8 mouse cellular contexts compared by ENCODE assay signal in the genomic region with DNA sequence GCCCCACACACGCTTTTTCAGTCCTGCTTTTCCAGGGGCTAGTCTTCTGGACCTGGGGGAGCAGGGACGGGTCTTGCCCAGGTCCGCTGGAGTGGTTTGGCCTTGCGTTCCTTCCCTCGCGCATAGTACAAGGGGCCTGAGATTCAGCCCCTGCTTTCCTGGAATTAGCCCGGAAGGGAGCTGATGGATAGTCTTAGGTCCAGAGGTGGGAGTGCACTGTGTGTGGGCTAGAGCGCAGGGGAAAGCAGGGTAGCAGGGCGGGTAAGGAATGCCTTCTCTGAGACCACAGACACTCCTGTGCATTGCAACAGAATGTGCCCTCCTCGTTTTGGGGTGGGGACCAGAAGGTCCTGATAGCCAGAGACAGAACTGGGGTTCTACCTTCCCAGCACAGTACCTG. TPM values are rescaled to one million over a fixed set of nuclear protein-coding genes. Genes with fewer than 3 reads are reported as not detected.
DNase-seq lines count a peak whose midpoint lies in the region; ATAC-seq and TF ChIP-seq lines count a peak whose summit lies in the region.

No protein-coding gene starts in this region.

- TF ChIP-seq CTCF in cerebellum, adult 2 months (IDR thresholded peaks at IDR 0.05; ENCODE audit: borderline replicate concordance, insufficient read depth, low read depth, low read length): no peak
- no peak for TF ChIP-seq CTCF in lung, postnatal 0 days (IDR thresholded peaks at IDR 0.05)

- WGBS in cerebellum, adult 2 months: 41% methylated on average over 10 of the region's 10 CpGs
- 22% methylated on average over 10 of the region's 10 CpGs for WGBS in lung, postnatal 0 days
- WGBS in limb, embryonic 15.5 days: 44% methylated on average over 10 of the region's 10 CpGs
- 30% methylated on average over 10 of the region's 10 CpGs for WGBS in stomach, embryonic 15.5 days

- H3K27ac ChIP-seq in cerebellum, adult 2 months (ENCODE audit: insufficient read depth, low read length): no peak overlapping the region
- H3K27ac ChIP-seq in lung, postnatal 0 days (ENCODE audit: low read length): no peak overlapping the region; the same call in 1 of the 2 replicates
- peak overlapping the region; percentile 63; the same call in 1 of the 2 replicates for H3K27ac ChIP-seq in limb, embryonic 15.5 days
- no peak overlapping the region; the same call in 1 of the 2 replicates for H3K27ac ChIP-seq in stomach, embryonic 15.5 days

- DNase-seq in cerebellum, adult 2 months: no peak
- DNase-seq in cerebellum, postnatal 10 days: no peak
- no peak for DNase-seq in lung, postnatal 0 days (ENCODE audit: low spot score)
- DNase-seq in lung, postnatal 14 days: no peak
- no peak for DNase-seq in layer of hippocampus, adult 11-12 months (ENCODE audit: low spot score)

- H3K4me3 ChIP-seq in cerebellum, adult 2 months (replicated peaks; ENCODE audit: insufficient read depth, low read depth, low read length): peak overlapping the region; percentile 86
- peak overlapping the region; percentile 61; the same call in 1 of the 2 replicates for H3K4me3 ChIP-seq in lung, postnatal 0 days (ENCODE audit: low read depth, low read length)
- H3K4me3 ChIP-seq in limb, embryonic 15.5 days: peak overlapping the region; percentile 76
- peak overlapping the region; percentile 67 for H3K4me3 ChIP-seq in stomach, embryonic 15.5 days (replicated peaks)

- peaks cover 15% of the 10 kb centered on the region for H3K4me1 ChIP-seq in cerebellum, adult 2 months (ENCODE audit: control insufficient read depth, insufficient read depth, low read length)
- peaks cover 21% of the 10 kb centered on the region; the same call in 1 of the 2 replicates for H3K4me1 ChIP-seq in lung, postnatal 0 days (ENCODE audit: insufficient read depth, low read depth, low read length)
- peaks cover 56% of the 10 kb centered on the region for H3K4me1 ChIP-seq in limb, embryonic 15.5 days
- H3K4me1 ChIP-seq in stomach, embryonic 15.5 days: peaks cover 39% of the 10 kb centered on the region

- TF ChIP-seq EP300 in lung, postnatal 0 days (IDR thresholded peaks at IDR 0.05): no peak

- H3K27me3 ChIP-seq in cerebellum, adult 2 months (ENCODE audit: control insufficient read depth, insufficient read depth, low read length): no peaks in the 10 kb centered on the region
- H3K27me3 ChIP-seq in lung, postnatal 0 days (replicated peaks; ENCODE audit: insufficient read depth, low read length): no peaks in the 10 kb centered on the region
- no peaks in the 10 kb centered on the region for H3K27me3 ChIP-seq in limb, embryonic 15.5 days
- H3K27me3 ChIP-seq in stomach, embryonic 15.5 days (replicated peaks): no peaks in the 10 kb centered on the region

- H3K9me3 ChIP-seq in lung, postnatal 0 days (ENCODE audit: low read length): no peaks in the 10 kb centered on the region
- H3K9me3 ChIP-seq in limb, embryonic 15.5 days: no peaks in the 10 kb centered on the region
- no peaks in the 10 kb centered on the region for H3K9me3 ChIP-seq in stomach, embryonic 15.5 days

- ATAC-seq in lung, postnatal 0 days: peak; percentile 10; the same call in 1 of the 2 replicates
- ATAC-seq in limb, embryonic 15.5 days (ENCODE audit: insufficient number of reproducible peaks, low FRiP score, low TSS enrichment, low read depth): no peak
- no peak for ATAC-seq in stomach, embryonic 15.5 days (ENCODE audit: insufficient read depth, low FRiP score, low read depth)
- no peak for ATAC-seq in monocyte, adult 5-6 weeks (replicated peaks; ENCODE audit: insufficient number of reproducible peaks, low FRiP score, low TSS enrichment, poor library complexity, severe bottlenecking)

- peak overlapping the region; percentile 95 for H3K4me2 ChIP-seq in lung, postnatal 0 days (replicated peaks; ENCODE audit: low read depth, low read length)
- peak overlapping the region; percentile 79 for H3K4me2 ChIP-seq in limb, embryonic 15.5 days
- peak overlapping the region; percentile 82 for H3K4me2 ChIP-seq in stomach, embryonic 15.5 days

- H3K9ac ChIP-seq in lung, postnatal 0 days (replicated peaks; ENCODE audit: low read depth): no peak overlapping the region
- H3K9ac ChIP-seq in limb, embryonic 15.5 days: no peak overlapping the region
- H3K9ac ChIP-seq in stomach, embryonic 15.5 days: no peak overlapping the region

- no peaks in the 10 kb centered on the region for H3K36me3 ChIP-seq in lung, postnatal 0 days (ENCODE audit: insufficient read depth, low read length)
- H3K36me3 ChIP-seq in limb, embryonic 15.5 days: peaks cover 25% of the 10 kb centered on the region
- H3K36me3 ChIP-seq in stomach, embryonic 15.5 days: peaks cover 12% of the 10 kb centered on the region

- no peak for TF ChIP-seq POLR2A in cerebellum, adult 2 months (IDR thresholded peaks at IDR 0.05; ENCODE audit: borderline replicate concordance, insufficient read depth, low read length)

RNA-seq across cellular contexts. Expression of a gene that starts 0.4 kb away (rescaled TPM):
- 52.9 and 57.4 TPM in 2 replicates for polyA plus RNA-seq in cerebellum, adult 2 months (2012; rRNA removed)
- 203 and 206 TPM in 2 replicates for polyA plus RNA-seq in lung, postnatal 0 days (2015; fragmentation: Nextera tagmentation; extraction: Ambion mirVana)
- polyA plus RNA-seq in limb, embryonic 15.5 days (2015; fragmentation: Nextera tagmentation; extraction: Ambion mirVana): 268 and 295 TPM in 2 replicates
- polyA plus RNA-seq in stomach, embryonic 15.5 days (2015; fragmentation: Nextera tagmentation; extraction: Ambion mirVana): 354 and 399 TPM in 2 replicates
- 30.5 to 53.3 TPM (median 49.7 TPM) in 3 replicates for total RNA-seq in monocyte, adult 5-6 weeks (2017)

RNA-seq across cellular contexts. Expression of a gene that starts 9.3 kb away (rescaled TPM):
- polyA plus RNA-seq in cerebellum, adult 2 months (2012; rRNA removed): 7.6 and 8.8 TPM in 2 replicates
- polyA plus RNA-seq in lung, postnatal 0 days (2015; fragmentation: Nextera tagmentation; extraction: Ambion mirVana): 7.4 and 7.7 TPM in 2 replicates
- 31.8 and 36.1 TPM in 2 replicates for polyA plus RNA-seq in limb, embryonic 15.5 days (2015; fragmentation: Nextera tagmentation; extraction: Ambion mirVana)
- 34.9 and 37.0 TPM in 2 replicates for polyA plus RNA-seq in stomach, embryonic 15.5 days (2015; fragmentation: Nextera tagmentation; extraction: Ambion mirVana)
- total RNA-seq in monocyte, adult 5-6 weeks (2017): 11.1 to 24.4 TPM (median 12.4 TPM) in 3 replicates

RNA-seq across cellular contexts. Expression of a gene that starts 26.0 kb away (rescaled TPM):
- 4.2 and 4.5 TPM in 2 replicates for polyA plus RNA-seq in cerebellum, adult 2 months (2012; rRNA removed)
- 27.3 and 31.3 TPM in 2 replicates for polyA plus RNA-seq in lung, postnatal 0 days (2015; fragmentation: Nextera tagmentation; extraction: Ambion mirVana)
- 17.5 and 23.3 TPM in 2 replicates for polyA plus RNA-seq in limb, embryonic 15.5 days (2015; fragmentation: Nextera tagmentation; extraction: Ambion mirVana)
- 12.8 and 16.3 TPM in 2 replicates for polyA plus RNA-seq in stomach, embryonic 15.5 days (2015; fragmentation: Nextera tagmentation; extraction: Ambion mirVana)
- total RNA-seq in monocyte, adult 5-6 weeks (2017): 31.7 to 76.2 TPM (median 45.9 TPM) in 3 replicates

RNA-seq across cellular contexts. Expression of a gene that starts 34.1 kb away (rescaled TPM):
- 8.5 and 8.7 TPM in 2 replicates for polyA plus RNA-seq in cerebellum, adult 2 months (2012; rRNA removed)
- polyA plus RNA-seq in lung, postnatal 0 days (2015; fragmentation: Nextera tagmentation; extraction: Ambion mirVana): 14.3 and 14.5 TPM in 2 replicates
- polyA plus RNA-seq in limb, embryonic 15.5 days (2015; fragmentation: Nextera tagmentation; extraction: Ambion mirVana): 12.0 and 16.6 TPM in 2 replicates
- 11.9 and 13.1 TPM in 2 replicates for polyA plus RNA-seq in stomach, embryonic 15.5 days (2015; fragmentation: Nextera tagmentation; extraction: Ambion mirVana)
- total RNA-seq in monocyte, adult 5-6 weeks (2017): 9.9 to 15.0 TPM (median 12.4 TPM) in 3 replicates

RNA-seq across cellular contexts. Expression of a gene that starts 34.3 kb away (rescaled TPM):
- polyA plus RNA-seq in cerebellum, adult 2 months (2012; rRNA removed): 199 and 206 TPM in 2 replicates
- polyA plus RNA-seq in lung, postnatal 0 days (2015; fragmentation: Nextera tagmentation; extraction: Ambion mirVana): 66.8 and 70.0 TPM in 2 replicates
- polyA plus RNA-seq in limb, embryonic 15.5 days (2015; fragmentation: Nextera tagmentation; extraction: Ambion mirVana): 48.9 and 60.1 TPM in 2 replicates
- polyA plus RNA-seq in stomach, embryonic 15.5 days (2015; fragmentation: Nextera tagmentation; extraction: Ambion mirVana): 49.7 and 61.8 TPM in 2 replicates
- 19.5 to 35.7 TPM (median 20.3 TPM) in 3 replicates for total RNA-seq in monocyte, adult 5-6 weeks (2017)
